Mouse (Mus musculus) ES-Bruce4 (cell line): ENCODE measurements around the gene Ppcdc.

Experiments
- CTCF ChIP-seq: IDR thresholded peaks from one replicate; pipeline ENCODE4 v1.8.1; 2011; ENCODE audit warnings: low read depth, low read length
- EP300 ChIP-seq: IDR thresholded peaks from 2 replicates; pipeline ENCODE4 v1.6.1; 2011; ENCODE audit warnings: low read depth, low read length; ENCODE audit not compliant: insufficient read depth

DNA sequence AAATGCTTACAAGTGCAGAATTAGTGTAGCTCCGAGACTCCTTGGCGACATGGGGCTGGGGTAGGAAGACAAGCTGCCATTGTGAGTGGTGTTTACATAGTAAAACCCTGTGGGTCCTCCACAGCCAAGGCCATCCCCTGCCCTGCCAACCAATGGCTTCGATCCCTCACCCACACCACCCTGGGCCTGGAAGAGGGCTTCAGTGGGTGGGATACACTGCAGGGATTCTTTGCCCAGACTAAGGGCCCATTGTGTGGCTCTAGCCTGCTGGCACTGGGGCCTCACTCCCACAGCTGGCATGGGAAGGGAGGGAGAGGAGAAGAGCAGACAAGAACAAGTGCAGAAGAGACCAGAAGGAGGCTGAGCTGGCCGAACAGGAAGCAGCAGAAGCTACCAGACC, 29.0 kb upstream of the Ppcdc start:
- no peak for TF ChIP-seq CTCF
- no peak for TF ChIP-seq EP300
